Mouse (Mus musculus) heart, embryonic 13.5 days (tissue): ENCODE measurements around the gene Fkbp8. TPM values are rescaled to one million over a fixed set of nuclear protein-coding genes. Genes with fewer than 3 reads are reported as not detected.

Source experiments
- ATAC-seq: fragments of 200-750 bp; cut with Nextera tagmentation; 2 replicates; pipeline ENCODE4 v1.8.0; 2017; ENCODE audit warnings: moderate TSS enrichment; ENCODE audit not compliant: insufficient number of reproducible peaks, low FRiP score, low TSS enrichment; ENCODE audit errors: extremely low read depth
- H3K27ac ChIP-seq: fragments of 300-500 bp; sonication (generic); replicated peaks from 2 replicates; pipeline ENCODE4 v1.5.1; 2015; ENCODE audit warnings: moderate library complexity, mild to moderate bottlenecking, inconsistent platforms
- H3K27me3 ChIP-seq: fragments of 300-500 bp; sonication (generic); replicated peaks from 2 replicates; pipeline ENCODE4 v1.6.1; 2015; ENCODE audit warnings: mild to moderate bottlenecking, inconsistent platforms
- H3K36me3 ChIP-seq: fragments of 300-500 bp; sonication (generic); 2 replicates; pipeline ENCODE4 v1.6.1; 2015; ENCODE audit warnings: mild to moderate bottlenecking, inconsistent platforms
- H3K4me1 ChIP-seq: fragments of 300-500 bp; sonication (generic); 2 replicates; pipeline ENCODE4 v1.6.1; 2015; ENCODE audit warnings: inconsistent platforms
- H3K4me2 ChIP-seq: fragments of 300-500 bp; sonication (generic); 2 replicates; pipeline ENCODE4 v1.6.1; 2015; ENCODE audit warnings: inconsistent platforms, mild to moderate bottlenecking, moderate library complexity
- H3K4me3 ChIP-seq: fragments of 300-500 bp; sonication (generic); 2 replicates; pipeline ENCODE4 v1.5.1; 2015; ENCODE audit warnings: moderate library complexity, mild to moderate bottlenecking, inconsistent platforms
- H3K9ac ChIP-seq: fragments of 300-500 bp; sonication (generic); 2 replicates; pipeline ENCODE4 v1.6.1; 2015; ENCODE audit warnings: inconsistent platforms, mild to moderate bottlenecking, moderate library complexity
- H3K9me3 ChIP-seq: fragments of 300-500 bp; sonication (generic); 2 replicates; pipeline ENCODE4 v1.6.1; 2016; ENCODE audit warnings: inconsistent platforms
- WGBS: fragments of 180-500 bp; shearing (Covaris S2); methylation state at CpG from one replicate; pipeline ENCODE4 v1.1.7; 2015; ENCODE audit warnings: mixed read lengths; 5-methylcytosine and 5-hydroxymethylcytosine counted together
- polyA plus RNA-seq: library from polyadenylated mRNA; unstranded; fragments of >200 nt; fragmentation: Nextera tagmentation; extraction: Ambion mirVana; gene quantifications from 2 replicates; pipeline ENCODE4 v1.2.1, GENCODE M21; 2015

Fkbp8 gene
- polyA plus RNA-seq, 1 experiment from 2014 or later: 240 TPM

DNA sequence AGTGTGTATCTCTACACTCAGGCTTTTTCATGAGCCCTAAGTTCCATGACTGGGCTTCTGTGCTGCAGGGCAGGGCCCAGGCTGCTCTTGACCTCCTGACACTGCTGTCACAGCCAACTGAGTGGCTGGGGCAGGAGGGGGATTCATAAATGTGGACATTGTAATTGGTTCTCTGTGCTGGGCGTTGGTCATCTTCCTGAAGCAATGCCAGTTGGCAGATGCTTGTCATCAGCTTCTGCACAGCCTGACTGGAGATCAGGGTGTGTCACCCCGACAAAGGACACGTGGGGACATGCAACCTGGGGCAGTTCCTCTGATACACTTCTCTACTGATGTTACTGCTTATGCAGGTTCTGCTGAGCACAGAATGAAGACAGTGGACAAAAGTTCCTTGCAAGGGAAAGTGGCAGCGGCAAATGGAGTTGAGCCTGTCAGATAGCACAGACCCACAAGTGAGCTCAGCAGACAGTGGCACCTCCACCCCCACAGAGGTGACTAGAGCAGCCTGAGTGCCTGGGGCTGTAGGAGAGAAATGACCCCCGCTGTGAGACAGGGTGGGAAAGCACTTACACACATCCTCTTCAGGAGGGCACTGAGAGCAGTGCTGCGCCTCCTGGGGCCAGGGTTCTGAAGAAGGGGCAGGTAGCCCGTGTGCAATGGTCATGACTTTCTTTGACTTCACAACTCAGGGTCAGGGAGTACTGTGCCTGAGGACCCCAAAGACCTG is 34.4 kb downstream of the Fkbp8 start:
- no peaks in the 10 kb centered on the region for H3K27me3 ChIP-seq
- H3K9ac ChIP-seq: peak overlapping the region; percentile 51
- no peak for ATAC-seq
- 42% methylated on average over 7 of the region's 7 CpGs for WGBS
- H3K4me2 ChIP-seq: no peak overlapping the region
- H3K4me3 ChIP-seq: no peak overlapping the region
- H3K9me3 ChIP-seq: no peaks in the 10 kb centered on the region
- peaks cover 89% of the 10 kb centered on the region for H3K4me1 ChIP-seq
- no peaks in the 10 kb centered on the region for H3K36me3 ChIP-seq
- H3K27ac ChIP-seq: peak overlapping the region; percentile 74

DNA sequence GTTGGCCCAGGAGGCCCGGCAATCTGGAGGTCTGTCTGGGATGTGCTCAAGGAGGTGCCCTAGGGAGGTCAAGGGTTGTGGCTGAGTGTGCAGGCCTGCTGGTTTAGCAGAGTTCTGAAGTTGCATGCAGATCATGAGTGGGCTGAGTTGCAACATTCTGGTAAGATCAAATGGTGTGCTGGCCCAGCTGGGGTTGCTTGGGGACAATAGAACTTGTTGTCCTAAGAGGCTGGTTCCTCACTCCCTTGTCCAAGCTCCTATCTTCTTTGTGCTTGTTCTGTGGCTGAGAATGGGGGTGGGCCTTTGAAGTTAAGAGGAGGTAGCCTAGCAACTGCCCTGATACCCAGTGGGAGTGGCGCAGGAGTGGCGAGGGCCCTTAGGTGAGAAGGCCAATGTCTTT is 35.3 kb downstream of the Fkbp8 start:
- H3K4me2 ChIP-seq: no peak overlapping the region
- H3K27me3 ChIP-seq: no peaks in the 10 kb centered on the region
- no peak overlapping the region for H3K4me3 ChIP-seq
- peaks cover 83% of the 10 kb centered on the region for H3K4me1 ChIP-seq
- no peak overlapping the region for H3K9ac ChIP-seq
- no peaks in the 10 kb centered on the region for H3K9me3 ChIP-seq
- WGBS: 59% methylated on average over 3 of the region's 3 CpGs
- ATAC-seq: no peak
- H3K27ac ChIP-seq: no peak overlapping the region
- no peaks in the 10 kb centered on the region for H3K36me3 ChIP-seq

DNA sequence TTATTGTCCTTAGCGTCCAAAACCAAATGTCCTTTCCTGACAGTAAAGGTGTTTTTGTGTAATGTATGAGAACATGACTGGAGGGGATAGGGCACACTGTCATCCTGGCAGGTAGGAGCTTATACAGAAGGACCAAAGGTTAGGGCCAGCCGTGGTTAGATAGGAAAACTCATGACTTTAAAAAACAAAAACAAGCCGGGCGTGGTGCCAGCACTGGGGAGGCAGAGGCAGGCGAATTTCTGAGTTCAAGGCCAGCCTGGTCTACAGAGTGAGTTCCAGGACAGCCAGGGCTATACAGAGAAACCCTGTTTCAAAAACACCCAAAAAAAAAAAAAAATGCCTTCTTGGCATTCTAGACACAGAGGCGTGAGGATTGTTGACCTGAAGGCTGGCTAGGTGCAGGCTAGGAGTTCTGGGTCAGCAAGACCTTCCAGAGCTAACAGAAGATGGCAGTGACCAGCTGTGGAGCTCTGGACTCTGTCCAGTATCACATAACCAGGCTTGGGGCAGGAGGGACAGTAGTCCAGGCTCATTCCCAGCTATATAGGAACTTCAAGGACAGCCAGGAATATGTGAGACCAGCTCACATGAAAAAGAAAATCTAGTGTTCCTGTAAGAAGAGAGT is 36.4 kb downstream of the Fkbp8 start:
- Histone ChIP-seq H3K4me2 (no peak overlapping the region), H3K4me1 (peaks cover 73% of the 10 kb centered on the region), H3K9me3 (no peaks in the 10 kb centered on the region), H3K27me3 (no peaks in the 10 kb centered on the region), H3K9ac (no peak overlapping the region), H3K27ac (no peak overlapping the region), H3K4me3 (no peak overlapping the region), H3K36me3 (no peaks in the 10 kb centered on the region)
- ATAC-seq: no peak
- WGBS: 88% methylated on average over 6 of the region's 6 CpGs

DNA sequence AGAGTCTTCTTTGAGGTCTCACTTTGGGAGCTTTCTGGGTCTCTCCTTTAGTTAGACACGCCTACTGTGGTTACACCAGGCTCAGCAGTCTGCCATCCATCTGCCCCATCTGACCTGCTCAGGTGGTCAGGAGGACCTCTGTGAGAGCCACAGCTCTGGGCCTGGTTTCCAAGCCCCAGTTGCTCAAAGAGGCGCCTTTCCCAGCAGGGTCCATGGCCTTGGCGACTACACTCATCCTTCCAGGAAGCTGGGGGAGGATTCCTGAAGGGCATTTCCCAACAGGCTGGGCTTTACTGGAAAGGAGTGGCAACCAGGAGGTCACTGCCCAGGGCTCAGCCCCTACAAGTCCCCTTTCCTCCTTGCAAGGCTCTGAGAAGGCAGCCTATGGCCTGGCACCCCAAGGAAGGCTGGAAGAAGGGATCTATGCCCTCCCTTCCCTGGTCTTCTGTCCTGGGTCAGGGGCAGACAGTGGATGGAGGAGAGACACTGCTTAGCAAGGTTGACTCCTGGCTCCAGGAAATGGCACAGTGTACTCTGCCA is 37.2 kb downstream of the Fkbp8 start:
- ATAC-seq: no peak
- Histone ChIP-seq H3K27me3 (no peaks in the 10 kb centered on the region), H3K27ac (peak overlapping the region; percentile 26), H3K4me1 (peaks cover 70% of the 10 kb centered on the region), H3K4me3 (no peak overlapping the region), H3K9ac (peak overlapping the region; percentile 51; the same call in 1 of the 2 replicates), H3K4me2 (no peak overlapping the region), H3K36me3 (no peaks in the 10 kb centered on the region), H3K9me3 (no peaks in the 10 kb centered on the region)
- WGBS: 65% methylated on average over 3 of the region's 3 CpGs

DNA sequence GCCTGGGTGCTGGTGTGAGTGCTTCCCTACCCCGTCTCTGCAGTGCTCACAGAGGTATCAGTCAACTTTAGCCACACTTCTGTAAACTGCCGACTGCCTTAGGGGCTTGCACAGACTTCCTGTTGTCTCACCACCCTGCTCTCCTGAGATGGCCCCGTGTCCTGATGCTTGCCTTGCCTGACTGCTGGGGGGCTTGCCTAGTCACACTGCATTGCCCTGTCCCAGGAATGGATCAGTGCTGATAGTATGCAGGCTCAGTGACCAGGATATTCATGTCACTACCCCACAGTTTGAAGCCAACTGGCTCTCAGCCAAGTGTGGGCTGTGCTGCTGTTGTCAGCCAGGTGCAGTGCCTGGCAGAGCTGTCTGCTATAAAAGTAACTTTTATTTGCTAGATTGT is 38.0 kb downstream of the Fkbp8 start:
- Histone ChIP-seq H3K27ac (peak overlapping the region; percentile 68), H3K27me3 (no peaks in the 10 kb centered on the region), H3K9me3 (no peaks in the 10 kb centered on the region), H3K4me3 (no peak overlapping the region), H3K4me2 (no peak overlapping the region), H3K36me3 (no peaks in the 10 kb centered on the region), H3K9ac (no peak overlapping the region), H3K4me1 (peaks cover 70% of the 10 kb centered on the region)
- no peak for ATAC-seq
- WGBS: 28% methylated on average over 3 of the region's 3 CpGs

DNA sequence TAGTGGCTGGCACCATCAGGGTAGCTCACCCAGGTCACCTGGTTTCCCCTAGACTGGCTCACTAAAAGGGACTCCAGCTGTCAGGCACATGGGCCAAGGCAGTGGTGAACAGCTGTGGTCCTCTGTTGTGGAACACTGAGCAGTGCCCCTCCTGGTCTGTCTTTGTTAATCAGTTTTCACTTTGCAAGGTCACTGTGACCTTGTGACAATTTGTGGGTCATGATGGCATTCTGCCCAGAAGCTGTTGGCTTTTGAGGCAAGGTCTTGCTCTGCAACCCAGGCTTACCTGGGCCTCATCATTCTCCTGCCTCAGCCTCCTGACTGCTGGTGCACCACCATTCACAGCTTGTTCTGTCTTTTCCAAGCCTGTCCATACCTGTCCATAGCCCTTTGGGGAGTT is 42.8 kb downstream of the Fkbp8 start:
- Histone ChIP-seq H3K27me3 (no peaks in the 10 kb centered on the region), H3K9me3 (no peaks in the 10 kb centered on the region), H3K9ac (no peak overlapping the region), H3K4me1 (peaks cover 54% of the 10 kb centered on the region), H3K4me2 (no peak overlapping the region), H3K27ac (peak overlapping the region; percentile 73), H3K36me3 (peaks cover 20% of the 10 kb centered on the region), H3K4me3 (no peak overlapping the region)
- ATAC-seq: no peak

DNA sequence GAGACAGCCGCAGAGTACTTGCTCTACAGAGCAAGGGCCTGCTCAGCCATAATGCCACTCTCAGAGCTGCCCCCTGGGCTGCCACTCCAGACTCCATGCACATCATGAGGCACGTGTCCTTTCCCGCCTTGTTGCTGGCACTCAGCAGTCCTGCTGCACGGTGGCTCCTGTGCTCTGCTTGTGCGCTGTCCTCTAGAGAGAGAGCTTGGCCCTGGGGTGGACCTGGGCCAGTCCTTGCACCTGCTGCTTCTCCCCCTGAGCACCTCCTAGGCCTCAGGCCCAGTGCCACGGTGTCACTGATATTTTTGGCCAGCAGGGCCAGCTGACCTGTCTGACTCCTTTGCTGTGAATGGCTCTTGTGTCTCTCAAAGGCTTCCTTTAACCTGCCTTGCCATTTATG is 43.5 kb downstream of the Fkbp8 start:
- Histone ChIP-seq H3K9me3 (no peaks in the 10 kb centered on the region), H3K27me3 (no peaks in the 10 kb centered on the region), H3K4me3 (no peak overlapping the region), H3K27ac (peak overlapping the region; percentile 73), H3K9ac (peak overlapping the region; percentile 47; the same call in 1 of the 2 replicates), H3K4me2 (no peak overlapping the region), H3K4me1 (peaks cover 47% of the 10 kb centered on the region), H3K36me3 (peaks cover 23% of the 10 kb centered on the region)
- ATAC-seq: no peak
- WGBS: 62% methylated on average over 6 of the region's 6 CpGs

DNA sequence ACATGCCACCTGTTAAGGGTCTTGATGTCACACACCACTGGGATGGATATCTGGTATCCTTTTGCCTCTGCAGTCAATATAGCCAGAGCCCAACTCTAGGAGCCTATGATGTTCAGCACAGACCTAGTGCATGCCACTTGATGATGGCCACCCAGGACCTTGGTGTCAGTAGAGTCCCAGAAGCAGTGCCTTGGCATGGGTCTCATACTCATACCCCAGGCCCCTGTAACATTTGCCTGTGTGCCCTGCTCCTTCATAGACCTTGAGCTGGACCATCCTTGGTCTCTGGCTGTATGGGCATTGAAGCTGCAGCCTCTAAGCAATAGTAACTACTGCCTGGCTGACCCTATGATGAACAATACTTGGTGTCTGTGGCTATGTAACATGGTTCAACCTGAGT is 46.8 kb downstream of the Fkbp8 start:
- Histone ChIP-seq H3K9me3 (no peaks in the 10 kb centered on the region), H3K27ac (peak overlapping the region; percentile 37), H3K4me1 (peaks cover 36% of the 10 kb centered on the region), H3K27me3 (no peaks in the 10 kb centered on the region), H3K36me3 (peaks cover 45% of the 10 kb centered on the region), H3K4me2 (no peak overlapping the region), H3K4me3 (no peak overlapping the region), H3K9ac (no peak overlapping the region)
- ATAC-seq: no peak

DNA sequence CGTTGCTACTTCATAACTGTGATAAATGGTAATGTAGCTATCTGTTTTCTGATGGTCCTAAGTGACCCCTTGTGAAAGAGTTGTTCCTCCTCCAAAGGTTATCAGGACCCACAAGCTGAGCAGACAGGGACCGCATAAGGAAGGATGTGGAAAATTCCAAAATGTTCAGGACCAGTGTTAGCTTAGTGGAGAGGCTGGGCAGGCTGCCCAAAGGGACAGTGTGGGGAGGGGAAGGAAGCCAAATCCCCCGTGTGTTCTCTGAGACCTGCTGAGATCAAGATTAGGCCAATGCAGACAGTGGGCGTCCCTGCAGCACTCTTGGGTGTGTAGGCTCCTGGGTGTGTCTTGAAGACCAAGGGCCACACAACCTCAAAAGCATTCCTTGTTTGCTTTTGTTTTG is 47.4 kb downstream of the Fkbp8 start:
- H3K27me3 ChIP-seq: no peaks in the 10 kb centered on the region
- H3K4me2 ChIP-seq: no peak overlapping the region
- H3K27ac ChIP-seq: peak overlapping the region; percentile 37; the same call in 1 of the 2 replicates
- peaks cover 32% of the 10 kb centered on the region for H3K4me1 ChIP-seq
- WGBS: 41% methylated on average over 4 of the region's 4 CpGs
- ATAC-seq: no peak
- no peak overlapping the region for H3K9ac ChIP-seq
- no peaks in the 10 kb centered on the region for H3K9me3 ChIP-seq
- no peak overlapping the region for H3K4me3 ChIP-seq
- H3K36me3 ChIP-seq: peaks cover 48% of the 10 kb centered on the region

DNA sequence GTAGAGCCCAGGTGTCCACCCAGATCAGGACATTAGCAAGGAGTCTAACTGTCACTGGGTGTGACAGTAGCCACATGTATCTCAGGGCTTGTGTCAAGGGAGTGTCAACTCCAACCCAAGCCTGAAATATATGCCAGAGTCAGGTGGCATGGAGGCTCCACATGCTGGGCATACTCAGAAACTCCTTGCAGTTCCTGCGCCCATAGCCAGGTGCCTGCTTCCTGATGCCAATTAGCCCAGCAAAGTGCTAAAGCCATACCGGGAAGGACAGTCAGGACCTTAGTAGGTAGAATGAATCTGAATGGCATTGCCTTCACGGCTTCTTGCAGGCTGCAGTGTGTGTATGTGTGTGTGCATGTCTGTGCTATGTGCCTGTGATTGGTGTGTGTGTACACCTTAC is 49.7 kb downstream of the Fkbp8 start:
- Histone ChIP-seq H3K36me3 (peaks cover 71% of the 10 kb centered on the region), H3K4me3 (no peak overlapping the region)

DNA sequence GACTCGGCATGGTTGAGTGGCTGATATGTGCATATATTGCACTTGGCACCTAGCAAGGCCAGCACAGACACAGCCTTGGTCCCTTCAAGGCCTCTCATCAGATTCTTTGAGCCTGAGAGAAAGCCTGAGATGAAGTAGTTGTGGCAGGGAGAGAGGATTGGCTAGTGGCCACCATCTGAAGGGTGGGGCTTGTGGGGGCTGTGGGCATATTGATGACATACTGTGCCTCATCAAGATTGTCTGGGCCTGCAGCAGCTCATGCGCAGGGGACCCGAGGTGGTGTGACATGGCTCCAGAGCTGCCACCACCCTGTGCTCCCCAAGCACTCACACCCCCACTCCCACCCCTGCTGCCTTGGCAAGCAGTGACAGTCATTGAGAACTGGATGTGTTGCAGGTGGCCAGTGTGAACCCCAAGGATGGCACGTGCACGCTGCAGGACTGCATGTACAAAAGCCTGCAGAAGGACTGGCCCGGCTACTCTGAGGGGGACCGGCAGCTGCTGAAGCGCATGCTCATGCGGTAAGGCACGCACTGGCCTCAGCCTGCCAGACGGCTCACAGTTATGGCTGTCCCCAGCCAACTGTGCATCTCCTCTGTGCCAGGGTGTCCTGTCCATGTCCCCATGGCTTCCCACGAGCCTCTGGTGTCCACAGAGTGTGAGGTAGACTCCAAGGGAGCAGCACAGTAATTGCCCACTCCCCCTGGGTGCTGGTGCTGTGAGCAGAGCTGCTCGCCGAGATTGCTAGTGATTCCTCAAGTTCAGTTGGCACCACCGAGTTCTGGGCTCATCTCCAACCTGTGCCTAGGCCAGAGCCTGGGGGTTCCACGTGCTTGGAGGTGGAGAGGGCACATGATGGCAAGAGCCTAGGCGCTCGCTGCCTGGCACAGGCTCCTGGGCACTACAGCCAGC is 56.2 kb downstream of the Fkbp8 start:
- WGBS: 90% methylated on average over 18 of the region's 18 CpGs
- H3K36me3 ChIP-seq: peaks cover 95% of the 10 kb centered on the region

More for the DNA sequence above, 49.7 kb downstream of the Fkbp8 start:
- Histone ChIP-seq H3K9ac (no peak overlapping the region), H3K9me3 (no peaks in the 10 kb centered on the region), H3K4me1 (peaks cover 12% of the 10 kb centered on the region), H3K27ac (no peak overlapping the region), H3K27me3 (no peaks in the 10 kb centered on the region), H3K4me2 (no peak overlapping the region)
- no peak for ATAC-seq
- WGBS: 91% methylated on average over 3 of the region's 3 CpGs

More for the DNA sequence above, 56.2 kb downstream of the Fkbp8 start:
- Histone ChIP-seq H3K4me1 (peaks cover 8% of the 10 kb centered on the region), H3K4me2 (no peak overlapping the region), H3K27me3 (no peaks in the 10 kb centered on the region), H3K27ac (no peak overlapping the region), H3K4me3 (no peak overlapping the region), H3K9me3 (no peaks in the 10 kb centered on the region), H3K9ac (no peak overlapping the region)
- ATAC-seq: no peak
